Mouse (Mus musculus) heart, adult 2 months (tissue): ENCODE measurements at regions not wholly inside any gene's neighbourhood (a gene's known extent, or its start where the extent isn't known, plus 50 kb on each side); places are given as distances from the start of the nearest gene placed in this dataset.

Experiments used
- CTCF ChIP-seq: fragments of 200-600 bp; IDR thresholded peaks from 2 replicates; pipeline ENCODE4 v1.8.1; 2022; ENCODE audit warnings: antibody characterized with exemption, mild to moderate bottlenecking, moderate library complexity
- EP300 ChIP-seq: fragments of 200-500 bp; IDR thresholded peaks from 2 replicates; pipeline ENCODE4 v1.6.1; 2011; ENCODE audit warnings: low read depth, low read length, control low read depth; ENCODE audit not compliant: insufficient read depth
- POLR2A ChIP-seq: fragments of 200-500 bp; IDR thresholded peaks from 2 replicates; pipeline ENCODE4 v1.6.1; 2011; ENCODE audit warnings: mild to moderate bottlenecking, low read depth, low read length, control low read depth; ENCODE audit not compliant: insufficient read depth

DNA sequence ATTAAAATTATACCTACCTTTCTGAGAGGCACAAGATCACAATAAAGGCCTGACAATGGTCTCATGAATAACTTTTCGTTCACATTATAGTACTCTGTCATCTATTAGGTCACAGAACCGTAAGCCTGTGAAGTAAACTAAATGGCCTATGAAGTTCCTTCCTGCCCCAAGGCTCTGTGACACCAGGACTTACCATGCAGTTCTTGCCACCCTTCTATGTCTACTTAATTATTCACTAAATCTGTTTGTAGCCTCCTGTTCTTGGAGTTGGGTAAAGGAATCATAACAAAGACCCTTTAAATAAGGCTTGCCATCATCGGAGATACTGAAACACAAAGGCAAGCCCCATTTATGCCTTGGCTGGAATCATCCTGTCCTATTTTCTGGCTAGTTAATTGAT lies 408.3 kb downstream of the Cmpk2 start:
- no peak for TF ChIP-seq CTCF
- TF ChIP-seq POLR2A, result no peak
- TF ChIP-seq EP300, result no peak
